Mouse (Mus musculus): ENCODE measurements around the gene Opcml. TPM values are rescaled to one million over a fixed set of nuclear protein-coding genes. Genes with fewer than 3 reads are reported as not detected.

Opcml gene
- polyA plus RNA-seq, 1 experiment from 2014 or later = 0.97 TPM

DNA sequence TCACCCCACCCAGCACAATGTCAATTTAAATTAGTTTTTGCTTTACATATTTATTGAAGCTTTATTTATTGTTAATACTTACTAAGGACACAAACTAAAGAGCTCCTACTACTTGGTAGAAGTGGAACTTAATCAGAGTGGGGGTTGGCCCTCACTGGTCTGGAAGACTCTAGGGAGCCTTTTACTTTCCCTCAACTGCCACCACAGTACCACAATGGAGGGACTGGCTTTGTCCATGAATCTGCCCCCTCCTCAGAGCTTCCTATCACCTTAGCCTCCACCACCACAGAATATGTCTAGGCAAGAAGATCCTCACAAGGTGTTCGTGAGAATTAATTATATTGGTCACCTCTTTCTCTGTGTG, 465.3 kb downstream of the Opcml start:
- Histone ChIP-seq H3K9ac (ENCODE audit: low read depth, low read length) (no peak overlapping the region), H3K4me3 (replicated peaks; ENCODE audit: low read depth, low read length) (no peak overlapping the region), H3K4me2 (ENCODE audit: low read length) (no peak overlapping the region), H3K4me1 (replicated peaks; ENCODE audit: insufficient read depth, low read length) (no peaks in the 10 kb centered on the region), H3K9me3 (replicated peaks; ENCODE audit: low read length) (no peaks in the 10 kb centered on the region), H3K27me3 (ENCODE audit: insufficient read depth, low read length) (no peaks in the 10 kb centered on the region), H3K36me3 (ENCODE audit: insufficient read depth, low read length) (no peaks in the 10 kb centered on the region), H3K27ac (no peak overlapping the region)
- ATAC-seq (replicated peaks; ENCODE audit: low FRiP score, low read depth) (no peak), DNase-seq (ENCODE audit: low spot score) (no peak)
- WGBS = 95% methylated on average over 1 of the region's 1 CpGs
- no peak for TF ChIP-seq CTCF (IDR thresholded peaks at IDR 0.05; ENCODE audit: low read depth)

- H3K4me1 ChIP-seq (replicated peaks; ENCODE audit: insufficient read depth, low read length) = no peaks in the 10 kb centered on the region
Measured at GRCm38 (mm10) chr9:28261078-28261753, 470.6 kb downstream of the Opcml start.

DNA sequence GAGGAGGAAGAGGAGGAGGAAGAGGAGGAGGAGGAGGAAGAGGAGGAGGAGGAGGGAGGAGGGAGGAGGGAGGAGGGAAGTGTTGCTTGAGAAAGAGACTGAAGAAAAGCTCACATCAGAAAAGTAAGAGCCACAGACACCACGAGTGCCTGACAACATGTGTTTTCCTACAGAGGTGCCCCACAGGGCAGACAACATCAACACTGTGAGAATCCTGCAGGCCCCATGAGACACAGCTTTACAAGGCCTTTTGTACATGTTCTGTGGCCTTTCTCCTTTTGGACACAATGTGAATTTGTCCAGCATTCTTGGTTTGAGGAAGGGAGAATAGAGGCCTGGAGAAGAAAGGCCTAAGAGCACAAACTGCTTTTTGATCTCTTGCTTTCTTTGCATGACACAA, 471.4 kb downstream of the Opcml start:
- no peak overlapping the region for H3K4me2 ChIP-seq (ENCODE audit: low read length)
- DNase-seq (ENCODE audit: low spot score) (no peak), ATAC-seq (replicated peaks; ENCODE audit: low FRiP score, low read depth) (no peak)
- H3K4me3 ChIP-seq (replicated peaks; ENCODE audit: low read depth, low read length) = no peak overlapping the region
- no peaks in the 10 kb centered on the region for H3K9me3 ChIP-seq (replicated peaks; ENCODE audit: low read length)
- no peaks in the 10 kb centered on the region for H3K27me3 ChIP-seq (ENCODE audit: insufficient read depth, low read length)
- WGBS = 50% methylated on average over 1 of the region's 1 CpGs
- no peaks in the 10 kb centered on the region for H3K36me3 ChIP-seq (ENCODE audit: insufficient read depth, low read length)
- H3K9ac ChIP-seq (ENCODE audit: low read depth, low read length) = no peak overlapping the region
- no peak overlapping the region for H3K27ac ChIP-seq
- H3K4me1 ChIP-seq (replicated peaks; ENCODE audit: insufficient read depth, low read length) = no peaks in the 10 kb centered on the region
- TF ChIP-seq CTCF (IDR thresholded peaks at IDR 0.05; ENCODE audit: low read depth) = no peak

More at GRCm38 (mm10) chr9:28261078-28261753, 470.6 kb downstream of the Opcml start:
- H3K9ac ChIP-seq (ENCODE audit: low read depth, low read length) = no peak overlapping the region
- no peaks in the 10 kb centered on the region for H3K27me3 ChIP-seq (ENCODE audit: insufficient read depth, low read length)
- peak; percentile 94 for TF ChIP-seq CTCF (IDR thresholded peaks at IDR 0.05; ENCODE audit: low read depth)
- H3K4me3 ChIP-seq (replicated peaks; ENCODE audit: low read depth, low read length) = no peak overlapping the region
- peak; percentile 89 for DNase-seq (ENCODE audit: low spot score)
- no peak overlapping the region for H3K4me2 ChIP-seq (ENCODE audit: low read length)
- ATAC-seq (replicated peaks; ENCODE audit: low FRiP score, low read depth) = no peak
- H3K27ac ChIP-seq = no peak overlapping the region
- no peaks in the 10 kb centered on the region for H3K36me3 ChIP-seq (ENCODE audit: insufficient read depth, low read length)
- WGBS = 26% methylated on average over 7 of the region's 7 CpGs
- no peaks in the 10 kb centered on the region for H3K9me3 ChIP-seq (replicated peaks; ENCODE audit: low read length)

DNA sequence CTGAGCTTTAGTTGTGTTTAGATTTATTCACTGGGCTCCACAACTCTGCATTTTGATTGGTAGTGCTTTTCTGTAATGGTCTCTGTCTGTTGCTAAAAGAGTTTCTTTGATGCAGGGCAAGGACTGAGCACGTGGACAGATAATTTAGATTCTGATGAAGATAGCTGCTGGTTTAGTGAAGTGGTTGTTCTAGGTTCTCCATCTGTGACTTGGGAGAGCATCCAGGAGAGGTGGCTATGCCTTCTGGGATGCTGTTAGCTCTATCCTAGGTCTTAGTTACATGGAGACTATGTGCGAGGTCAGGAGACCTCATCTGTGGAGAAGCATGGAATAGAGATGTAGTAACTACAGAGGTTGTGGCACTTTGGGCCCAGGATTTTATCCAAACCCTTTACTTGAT, 472.3 kb downstream of the Opcml start:
- Histone ChIP-seq H3K4me1 (replicated peaks; ENCODE audit: insufficient read depth, low read length) (no peaks in the 10 kb centered on the region), H3K36me3 (ENCODE audit: insufficient read depth, low read length) (no peaks in the 10 kb centered on the region), H3K9me3 (replicated peaks; ENCODE audit: low read length) (no peaks in the 10 kb centered on the region), H3K9ac (ENCODE audit: low read depth, low read length) (no peak overlapping the region), H3K4me2 (ENCODE audit: low read length) (no peak overlapping the region), H3K4me3 (replicated peaks; ENCODE audit: low read depth, low read length) (no peak overlapping the region), H3K27me3 (ENCODE audit: insufficient read depth, low read length) (no peaks in the 10 kb centered on the region), H3K27ac (no peak overlapping the region)
- no peak for DNase-seq (ENCODE audit: low spot score)
- ATAC-seq (replicated peaks; ENCODE audit: low FRiP score, low read depth) = no peak
- 68% methylated on average over 2 of the region's 2 CpGs for WGBS
- no peak for TF ChIP-seq CTCF (IDR thresholded peaks at IDR 0.05; ENCODE audit: low read depth)

DNA sequence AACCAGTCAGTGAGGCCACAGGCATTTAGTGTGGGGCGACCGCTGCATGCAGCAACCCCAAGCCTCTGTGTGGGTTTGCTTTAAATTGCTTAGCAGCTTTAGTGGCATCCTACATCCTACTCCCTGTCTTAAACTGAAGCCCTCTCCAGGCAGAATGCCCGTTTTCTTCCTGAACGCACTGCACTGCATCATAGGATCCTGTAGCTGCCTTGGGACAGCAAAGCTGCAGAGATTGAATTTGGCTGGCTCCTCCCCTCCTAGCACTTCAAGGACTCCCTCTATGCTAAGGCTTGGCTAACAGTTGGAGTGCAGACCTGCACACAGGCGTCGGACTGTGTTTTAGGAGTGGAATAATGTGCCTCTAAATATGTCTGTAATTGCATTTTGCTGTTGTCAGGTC, 474.2 kb downstream of the Opcml start:
- ATAC-seq (replicated peaks; ENCODE audit: low FRiP score, low read depth) (no peak), DNase-seq (ENCODE audit: low spot score) (no peak)
- 59% methylated on average over 6 of the region's 6 CpGs for WGBS
- Histone ChIP-seq H3K9me3 (replicated peaks; ENCODE audit: low read length) (no peaks in the 10 kb centered on the region), H3K27me3 (ENCODE audit: insufficient read depth, low read length) (no peaks in the 10 kb centered on the region), H3K27ac (no peak overlapping the region), H3K4me2 (ENCODE audit: low read length) (no peak overlapping the region), H3K9ac (ENCODE audit: low read depth, low read length) (no peak overlapping the region), H3K36me3 (ENCODE audit: insufficient read depth, low read length) (no peaks in the 10 kb centered on the region), H3K4me3 (replicated peaks; ENCODE audit: low read depth, low read length) (no peak overlapping the region), H3K4me1 (replicated peaks; ENCODE audit: insufficient read depth, low read length) (no peaks in the 10 kb centered on the region)
- TF ChIP-seq CTCF (IDR thresholded peaks at IDR 0.05; ENCODE audit: low read depth) = no peak

GRCm38 (mm10) chr9:28273816-28274215, 483.2 kb downstream of the Opcml start:
- WGBS = 75% methylated on average over 2 of the region's 2 CpGs
- no peak for TF ChIP-seq CTCF (IDR thresholded peaks at IDR 0.05; ENCODE audit: low read depth)
- H3K4me2 ChIP-seq (ENCODE audit: low read length) = no peak overlapping the region
- no peak overlapping the region for H3K27ac ChIP-seq
- ATAC-seq (replicated peaks; ENCODE audit: low FRiP score, low read depth) = no peak
- DNase-seq (ENCODE audit: low spot score) = no peak
- no peak overlapping the region for H3K9ac ChIP-seq (ENCODE audit: low read depth, low read length)
- H3K4me3 ChIP-seq (replicated peaks; ENCODE audit: low read depth, low read length) = no peak overlapping the region
- no peaks in the 10 kb centered on the region for H3K4me1 ChIP-seq (replicated peaks; ENCODE audit: insufficient read depth, low read length)
- no peaks in the 10 kb centered on the region for H3K27me3 ChIP-seq (ENCODE audit: insufficient read depth, low read length)
- H3K36me3 ChIP-seq (ENCODE audit: insufficient read depth, low read length) = no peaks in the 10 kb centered on the region
- H3K9me3 ChIP-seq (replicated peaks; ENCODE audit: low read length) = no peaks in the 10 kb centered on the region

- no peak overlapping the region for H3K4me2 ChIP-seq (ENCODE audit: low read length)
- ATAC-seq (replicated peaks; ENCODE audit: low FRiP score, low read depth) = no peak
- no peaks in the 10 kb centered on the region for H3K4me1 ChIP-seq (replicated peaks; ENCODE audit: insufficient read depth, low read length)
- H3K4me3 ChIP-seq (replicated peaks; ENCODE audit: low read depth, low read length) = no peak overlapping the region
- DNase-seq (ENCODE audit: low spot score) = no peak
- H3K9me3 ChIP-seq (replicated peaks; ENCODE audit: low read length) = no peaks in the 10 kb centered on the region
- no peak overlapping the region for H3K9ac ChIP-seq (ENCODE audit: low read depth, low read length)
- no peaks in the 10 kb centered on the region for H3K27me3 ChIP-seq (ENCODE audit: insufficient read depth, low read length)
- WGBS = 83% methylated on average over 2 of the region's 2 CpGs
- no peak for TF ChIP-seq CTCF (IDR thresholded peaks at IDR 0.05; ENCODE audit: low read depth)
- H3K36me3 ChIP-seq (ENCODE audit: insufficient read depth, low read length) = no peaks in the 10 kb centered on the region
- H3K27ac ChIP-seq = no peak overlapping the region
Measured at GRCm38 (mm10) chr9:28278555-28278954, 488.0 kb downstream of the Opcml start.

Data from kidney, postnatal 0 days (tissue).